Mouse (Mus musculus) lung, adult 18-20 months (tissue): ENCODE measurements around the gene Rufy1.
"Not testable (repeated sequence)": the region's sequence is repeated elsewhere in the genome, so short reads cannot be mapped to it uniquely, and the experiment has no call there.

Source experiments
- DNase-seq, 2 experiments: peaks; one replicate each; pipeline ENCODE4 v3.0.0; 2022; ENCODE audit warnings: mixed read lengths in 2 of 2

Rufy1 gene

DNA sequence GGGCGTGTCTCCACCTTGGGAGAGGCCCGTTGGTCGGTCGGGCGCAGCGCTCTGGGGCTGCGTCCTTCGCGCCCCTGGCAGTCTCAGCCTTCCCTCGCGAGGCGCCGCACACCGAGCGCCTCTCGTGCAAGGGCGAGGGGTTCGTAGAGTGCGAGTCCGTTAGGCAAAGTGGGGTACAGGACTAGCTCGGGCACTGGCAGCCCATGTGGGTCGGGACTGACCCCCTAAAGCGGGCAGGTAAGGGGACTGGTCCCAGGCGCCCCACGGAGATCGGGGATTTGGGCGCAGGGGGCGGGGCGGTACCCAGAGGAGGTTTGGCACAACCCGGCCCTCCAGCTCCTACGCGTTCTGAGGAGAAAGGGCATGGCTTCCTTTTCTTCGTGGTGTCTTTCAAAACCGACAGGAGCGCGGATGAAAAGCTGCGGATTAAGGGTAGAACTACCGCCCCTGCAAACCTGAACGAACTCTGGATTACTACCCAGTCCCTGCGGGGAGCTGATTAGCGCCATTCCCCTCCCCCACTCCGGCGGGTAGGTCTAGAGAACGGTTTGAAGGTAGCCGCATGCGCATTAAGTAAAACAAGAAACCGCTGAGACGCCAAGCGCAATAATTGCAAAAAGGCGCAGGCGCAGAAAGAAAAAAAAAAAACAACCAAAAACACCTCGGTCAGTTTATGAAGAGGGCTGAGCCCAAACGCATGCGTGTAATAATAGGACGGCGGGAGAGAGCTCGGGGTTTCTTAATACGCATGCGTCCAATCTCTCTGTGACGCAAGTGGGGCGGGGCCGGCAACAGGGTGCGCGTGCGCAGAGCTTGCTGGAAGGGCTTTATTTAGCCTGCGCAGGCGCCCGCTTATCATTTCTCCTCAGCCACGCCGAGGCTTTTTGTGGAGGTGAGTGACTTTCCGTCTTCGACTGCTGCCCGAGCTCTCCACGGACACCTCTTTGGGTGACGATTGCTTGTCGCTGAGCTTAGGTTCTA lies 53.7 kb downstream of the Rufy1 start, which contains the start of gene Hnrnph1:
Gene Hnrnph1, plus strand, starts transcription at position 80 of the 981 bp plus-strand sequence.
- peak; percentile 98 for DNase-seq

DNA sequence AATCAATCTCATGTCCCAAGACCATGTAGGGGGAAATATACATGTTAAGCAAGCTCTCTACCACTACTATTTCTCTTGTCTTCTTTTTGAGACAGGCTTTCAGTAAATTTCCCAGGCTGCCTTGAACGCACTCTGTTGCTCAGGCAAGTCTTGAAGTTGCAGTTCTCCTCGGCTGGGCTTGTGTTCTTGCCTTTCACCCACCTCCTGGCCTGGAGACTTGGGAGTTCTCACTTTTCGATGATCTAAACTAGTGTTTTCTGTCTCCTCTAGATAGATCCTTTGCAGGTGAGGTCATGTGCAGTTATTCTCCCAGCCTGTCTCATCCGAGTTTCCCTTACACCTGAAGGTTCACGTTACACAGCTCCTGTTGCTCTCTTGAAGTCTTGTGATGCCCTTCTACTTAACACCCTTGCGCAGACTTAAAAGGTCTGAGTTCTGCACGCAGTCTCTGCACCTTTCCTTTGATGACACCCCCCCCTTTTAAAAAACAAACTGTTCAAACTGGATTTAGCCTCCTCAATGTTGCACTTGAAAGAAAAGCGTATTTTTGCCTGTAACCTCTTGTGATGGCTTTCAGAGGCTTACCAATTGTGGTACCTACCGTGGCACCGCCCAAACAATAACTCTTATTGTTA lies 54.7 kb downstream of the Rufy1 start:
- DNase-seq = no peak

DNA sequence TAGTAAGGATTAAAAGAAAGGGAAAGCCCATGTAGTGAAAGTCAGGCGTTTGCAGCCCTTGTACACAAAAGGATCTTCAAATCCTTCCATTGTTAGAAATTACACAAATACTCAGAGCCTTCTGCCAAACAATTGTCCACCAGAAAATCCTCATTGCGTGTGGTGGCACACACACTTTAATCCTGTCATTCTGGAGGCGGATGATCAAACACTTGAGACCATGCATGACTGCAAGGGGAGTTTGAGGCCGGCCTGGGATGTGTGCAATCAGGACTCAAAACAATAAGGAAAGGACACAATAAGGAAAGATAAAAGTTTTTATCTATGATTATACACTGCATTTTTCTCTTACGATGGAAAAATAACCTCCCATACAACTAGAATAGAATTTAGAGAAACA lies 55.5 kb downstream of the Rufy1 start:
- DNase-seq = no peak

DNA sequence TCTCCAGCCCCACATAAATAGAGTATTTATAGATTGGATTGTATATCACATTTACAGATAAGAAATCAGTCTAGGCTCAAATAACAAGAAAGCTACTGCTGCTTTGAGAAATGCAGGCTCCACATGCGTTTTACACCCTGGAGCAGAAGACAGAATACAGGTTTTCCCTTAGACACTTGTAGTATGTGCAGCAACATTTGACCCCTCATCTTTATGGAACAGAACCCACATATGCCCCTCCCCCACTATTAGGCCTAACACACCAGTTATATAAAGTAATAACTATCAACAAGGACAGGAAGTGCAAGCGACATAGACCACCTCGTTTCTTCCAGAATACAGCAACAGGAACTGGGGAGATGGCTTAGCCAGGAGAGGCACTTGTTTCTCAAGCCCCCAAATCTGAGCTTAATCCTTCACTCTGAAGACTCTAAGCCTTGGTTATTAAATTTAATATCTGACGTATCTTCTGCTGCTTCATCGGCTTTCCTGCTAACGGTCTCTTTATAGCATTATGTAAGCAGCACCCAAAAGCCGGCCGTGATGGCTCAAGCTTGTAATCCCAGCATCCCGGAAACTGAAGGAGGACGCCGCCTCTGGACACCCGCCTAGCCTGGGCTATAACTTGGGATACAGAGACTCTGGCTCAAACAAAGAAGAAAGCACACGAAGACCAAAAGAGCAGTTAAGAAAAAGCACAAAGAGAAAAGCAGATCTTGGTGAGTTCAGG lies 56.5 kb downstream of the Rufy1 start:
- no peak for DNase-seq

DNA sequence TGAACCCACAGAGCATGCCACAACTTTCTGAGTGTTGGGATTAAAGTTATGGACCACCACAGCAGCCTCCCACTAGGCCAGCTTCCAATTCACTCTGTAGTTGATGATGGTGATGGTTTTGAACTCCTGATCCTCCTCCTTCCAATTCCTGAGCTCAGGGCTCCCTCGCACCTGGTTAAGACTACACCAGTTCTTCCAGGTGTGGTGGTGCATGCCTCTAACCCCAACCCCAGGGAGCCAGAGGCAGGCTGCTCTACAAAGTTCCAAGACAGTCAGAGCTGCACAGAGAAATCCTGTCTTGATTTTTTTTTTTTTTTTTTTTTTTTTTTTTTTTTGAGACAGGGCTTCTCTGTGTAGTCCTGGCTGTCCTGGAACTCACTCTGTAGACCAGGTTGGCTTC lies 57.3 kb downstream of the Rufy1 start:
- DNase-seq = no peak

DNA sequence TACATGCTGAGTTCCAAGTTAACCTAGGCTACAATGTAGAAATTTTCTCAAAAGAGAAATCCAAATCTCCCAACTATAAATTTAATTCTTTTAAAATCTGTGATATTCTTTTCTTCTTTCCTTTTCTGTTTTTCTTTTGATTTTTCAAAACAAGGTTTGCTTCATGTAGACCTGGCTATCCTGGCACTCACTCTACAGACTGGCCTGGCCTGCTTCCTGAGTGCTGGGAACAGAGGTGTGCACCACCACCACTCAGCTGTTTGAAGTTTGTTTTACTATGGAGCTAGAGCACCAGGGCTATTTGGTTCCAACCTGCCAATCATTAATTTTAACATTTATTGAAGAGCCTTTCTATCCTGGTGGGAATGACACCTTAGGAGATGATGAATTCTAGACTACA lies 57.8 kb downstream of the Rufy1 start:
- no peak for DNase-seq

DNA sequence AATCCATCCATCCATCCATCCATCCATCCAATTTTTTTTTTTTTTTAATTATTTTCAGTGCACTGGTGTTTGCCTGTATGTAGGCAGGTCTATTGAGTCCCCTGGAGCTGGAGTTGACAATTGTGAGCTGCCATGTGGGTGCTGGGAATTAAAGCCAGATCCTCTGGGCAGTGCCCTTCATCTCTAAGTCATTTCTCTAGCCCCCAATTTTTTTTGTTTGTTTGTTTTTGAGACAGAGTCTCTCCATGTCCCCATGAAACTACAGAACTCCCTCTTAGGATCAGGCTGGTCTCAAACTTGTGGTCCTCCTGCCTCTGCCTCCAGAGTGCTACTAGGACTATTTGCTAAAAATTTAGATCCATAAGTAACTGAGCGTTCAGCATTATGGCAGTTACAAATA lies 59.0 kb downstream of the Rufy1 start:
- no peak for DNase-seq

DNA sequence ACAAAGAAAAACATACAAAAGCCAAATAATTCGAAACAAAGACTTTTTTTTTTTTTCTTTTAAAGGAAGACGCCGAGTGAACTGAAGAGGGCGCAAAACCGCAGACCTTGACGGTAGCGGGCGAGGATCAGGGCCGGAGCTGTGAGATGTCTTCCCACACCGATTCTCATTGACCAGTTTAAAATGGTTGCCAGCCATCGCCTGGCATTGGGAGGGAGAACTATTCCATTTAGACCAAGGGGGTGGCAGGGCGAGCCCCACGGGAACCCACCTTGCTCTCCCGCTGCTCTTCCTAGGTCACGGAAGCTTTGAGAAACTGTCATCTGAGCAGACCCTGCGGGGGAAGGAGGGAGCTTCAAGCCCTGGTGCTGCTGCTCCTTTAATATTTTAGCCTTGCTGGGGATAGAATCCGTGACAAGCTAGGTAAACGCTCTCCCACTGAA lies 59.5 kb downstream of the Rufy1 start:
- peak; percentile 52 to 61 for DNase-seq

DNA sequence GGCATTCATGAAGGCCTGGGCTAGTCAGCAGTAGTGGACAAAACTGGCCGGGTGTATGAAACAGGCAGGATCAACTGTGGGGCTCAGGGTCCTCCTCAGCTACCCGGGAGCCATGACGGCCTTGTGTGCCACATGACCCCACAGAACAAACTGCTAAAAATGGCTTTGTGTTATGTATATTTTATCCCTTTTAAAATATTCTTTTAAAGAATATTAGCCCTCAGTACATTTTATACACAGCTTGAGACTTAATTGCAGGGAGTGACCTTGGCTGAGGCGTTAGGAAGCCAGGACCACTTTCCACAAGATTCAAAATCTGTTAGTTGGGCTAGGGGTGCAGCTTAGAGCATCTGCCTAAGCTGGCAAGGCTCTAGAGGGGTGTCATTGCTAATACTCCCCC lies 60.0 kb downstream of the Rufy1 start:
- no peak for DNase-seq

DNA sequence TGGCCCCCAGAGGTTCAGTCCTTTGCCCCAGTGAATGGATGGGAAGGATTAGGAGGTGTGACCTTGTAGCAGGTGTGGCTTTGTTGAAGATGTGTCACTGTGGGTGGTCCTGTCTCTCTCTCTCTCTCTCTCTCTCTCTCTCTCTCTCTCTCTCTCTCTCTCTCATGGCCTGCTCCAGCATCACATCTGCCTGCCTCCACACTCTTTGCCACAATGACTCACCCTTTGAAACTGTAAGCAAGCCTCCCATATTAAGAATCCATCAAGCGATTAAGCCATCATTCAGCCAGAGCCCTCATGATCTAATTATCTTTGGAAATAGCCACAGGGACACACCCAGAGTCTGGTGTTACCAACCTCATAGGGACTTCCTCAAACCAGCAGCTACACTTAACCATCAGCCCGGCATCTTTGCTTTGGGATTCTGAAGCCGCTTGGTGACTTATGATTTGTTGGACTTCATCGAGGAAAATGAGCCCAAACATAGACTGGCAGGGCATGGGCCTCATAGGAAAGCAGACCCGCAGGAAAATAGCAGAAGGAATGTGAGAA lies 61.5 kb downstream of the Rufy1 start:
- DNase-seq = peak in 1 of 2 experiments; percentile 12

DNA sequence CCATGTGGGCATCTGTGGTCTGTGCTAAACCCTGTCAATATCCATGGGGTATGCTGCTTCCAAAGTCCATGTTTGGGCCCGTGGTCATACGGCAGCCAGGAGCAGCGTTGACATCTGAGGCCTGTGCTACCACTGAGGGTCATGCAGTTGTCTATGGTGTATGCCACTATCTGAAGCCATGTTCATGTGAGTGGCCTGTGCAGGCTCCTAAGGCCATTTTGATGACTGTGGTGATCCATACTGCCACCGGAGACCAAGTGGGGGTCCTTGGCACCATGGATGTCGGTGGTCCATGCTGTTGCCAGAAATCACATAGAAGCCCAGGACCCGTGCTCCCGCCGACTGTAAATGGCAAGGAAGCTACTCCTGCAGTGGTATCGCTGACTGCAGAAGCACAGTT lies 63.4 kb downstream of the Rufy1 start:
- no peak for DNase-seq

DNA sequence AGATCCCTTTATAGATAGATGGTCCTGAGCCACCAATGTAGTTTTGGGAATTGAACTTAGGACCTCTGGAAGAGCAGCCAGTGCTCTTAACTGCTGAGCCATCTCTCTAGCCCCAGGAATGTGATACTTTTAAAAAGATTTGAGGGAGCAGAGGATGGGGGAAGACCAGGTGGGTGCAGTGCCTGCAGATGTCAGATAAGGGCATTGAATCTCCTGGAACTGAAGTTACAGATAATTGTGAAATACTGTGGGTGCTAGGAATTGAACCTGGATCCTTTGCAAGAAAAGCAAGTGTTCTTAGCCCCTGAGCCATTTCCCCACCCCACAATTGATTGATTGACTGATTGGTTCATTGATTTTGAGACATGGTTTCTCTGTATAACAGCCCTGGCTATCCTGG lies 65.6 kb downstream of the Rufy1 start:
- DNase-seq = no peak

DNA sequence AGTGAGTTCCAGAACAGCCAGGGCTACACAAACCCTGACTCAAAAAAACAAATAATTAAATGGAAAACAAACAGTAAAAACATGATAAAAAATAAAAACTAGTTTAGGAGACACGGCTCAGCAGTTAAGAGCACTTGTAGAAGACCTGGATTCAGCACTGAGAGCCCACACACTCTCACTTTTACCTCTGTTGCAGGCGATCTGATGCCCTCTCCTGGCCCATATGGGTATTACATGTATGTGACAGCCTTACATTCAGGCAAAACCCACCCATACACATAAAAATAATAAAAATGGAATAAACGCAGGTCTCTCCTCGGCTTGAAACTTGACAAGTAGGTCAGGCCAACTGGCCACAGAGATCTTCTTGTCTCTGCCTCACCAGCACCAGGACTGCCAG lies 66.4 kb downstream of the Rufy1 start:
- DNase-seq = peak; percentile 64 to 70

DNA sequence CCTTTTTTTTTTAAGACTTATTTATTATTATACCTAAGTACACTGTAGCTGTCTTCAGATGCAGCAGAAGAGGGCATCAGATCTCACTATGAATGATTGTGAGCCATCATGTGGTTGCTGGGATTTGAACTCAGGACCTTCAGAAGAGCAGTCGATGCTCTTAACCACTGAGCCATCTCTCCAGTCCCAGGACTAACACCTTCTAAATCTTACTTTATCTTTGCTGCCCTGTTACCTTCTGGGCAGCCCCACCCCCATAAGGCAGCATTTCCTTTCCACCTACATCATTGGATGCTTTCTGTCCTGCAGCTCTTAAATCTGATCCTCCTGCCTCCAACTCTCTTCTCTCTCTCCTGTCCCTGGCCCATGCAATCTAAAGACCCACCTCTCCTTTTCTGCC lies 69.6 kb downstream of the Rufy1 start:
- not testable (repeated sequence) for DNase-seq

DNA sequence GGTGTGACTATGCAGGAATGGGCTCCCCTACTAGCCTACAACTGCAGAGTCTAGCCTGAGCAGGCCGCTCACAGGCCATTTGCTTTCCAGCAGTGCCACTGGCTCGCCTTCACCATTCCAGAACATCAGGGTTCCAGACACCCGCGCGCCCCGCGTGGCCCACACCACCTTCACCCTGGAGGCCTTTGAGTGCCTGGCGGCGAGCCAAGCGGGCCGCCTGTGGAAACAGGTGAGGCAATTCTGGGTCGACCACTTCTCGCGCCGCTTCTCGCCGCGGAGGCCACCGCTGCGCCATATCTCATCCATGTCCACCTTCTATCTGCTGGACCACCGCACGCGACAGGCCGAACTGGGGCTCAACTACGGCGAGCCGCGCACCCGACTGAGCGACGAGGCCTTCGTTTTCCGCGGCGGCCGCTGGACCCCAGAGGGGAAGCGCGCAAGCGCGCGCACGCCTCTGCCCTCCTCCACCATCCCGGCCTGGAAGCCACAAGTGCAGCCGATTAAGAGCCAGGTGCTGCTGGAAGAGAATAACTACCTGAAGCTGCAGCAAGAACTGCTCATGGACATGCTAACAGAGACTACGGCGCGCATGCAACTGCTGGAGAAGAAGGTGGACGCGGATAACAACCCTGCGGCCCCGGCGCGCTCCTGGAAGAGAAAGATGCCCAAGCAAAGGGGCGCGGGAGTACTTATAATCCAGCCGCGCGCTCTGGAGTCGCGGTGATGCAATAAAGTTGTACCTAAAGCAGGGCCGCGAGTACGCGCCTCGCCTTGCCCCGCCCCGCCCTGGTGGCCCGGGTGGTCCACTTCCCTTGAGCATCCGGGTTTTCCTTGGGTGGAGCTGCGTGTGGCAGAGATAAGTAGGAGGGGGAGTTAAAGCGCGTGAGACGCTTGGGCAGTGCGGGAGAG lies 71.7 kb downstream of the Rufy1 start:
- DNase-seq = peak; percentile 51 to 71

DNA sequence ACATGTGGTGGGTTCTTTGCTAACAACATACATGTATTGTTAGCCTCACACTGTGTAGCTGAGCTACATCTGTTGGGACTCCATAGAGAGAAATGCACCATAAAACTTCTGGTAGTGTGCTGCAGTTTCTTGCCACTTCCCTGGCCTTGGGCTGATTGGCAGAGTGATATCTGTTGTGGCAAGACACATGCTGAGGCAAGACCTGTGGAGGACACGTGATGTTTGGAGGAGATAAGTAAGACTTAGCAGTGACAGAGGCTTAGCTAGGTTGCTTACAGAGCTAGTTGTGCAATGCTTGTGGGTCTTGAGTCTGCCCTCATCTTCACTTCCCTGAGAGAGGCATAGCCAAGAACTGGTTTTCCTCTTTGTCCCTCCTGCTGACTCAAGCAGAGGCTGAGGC lies 75.5 kb downstream of the Rufy1 start:
- no peak for DNase-seq

DNA sequence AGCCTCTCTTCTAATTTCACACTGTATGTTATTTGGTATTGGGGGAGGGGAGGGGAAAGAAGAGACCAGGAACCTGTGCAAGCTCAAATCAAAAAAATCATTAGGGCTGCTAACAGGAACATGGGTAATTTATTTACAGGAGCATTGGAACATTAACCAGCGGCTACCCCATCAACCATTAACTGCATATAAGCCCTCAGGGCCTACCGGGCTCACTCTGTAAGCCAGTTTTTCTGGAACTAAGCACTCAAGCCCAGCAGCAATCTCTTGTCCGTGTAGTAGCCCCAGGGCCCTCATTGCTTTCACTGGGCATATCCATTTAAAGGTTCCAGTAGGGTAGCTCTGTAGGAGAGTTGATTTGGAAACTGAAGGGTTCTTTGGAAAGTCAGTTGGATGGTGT lies 76.1 kb downstream of the Rufy1 start:
- DNase-seq = no peak

DNA sequence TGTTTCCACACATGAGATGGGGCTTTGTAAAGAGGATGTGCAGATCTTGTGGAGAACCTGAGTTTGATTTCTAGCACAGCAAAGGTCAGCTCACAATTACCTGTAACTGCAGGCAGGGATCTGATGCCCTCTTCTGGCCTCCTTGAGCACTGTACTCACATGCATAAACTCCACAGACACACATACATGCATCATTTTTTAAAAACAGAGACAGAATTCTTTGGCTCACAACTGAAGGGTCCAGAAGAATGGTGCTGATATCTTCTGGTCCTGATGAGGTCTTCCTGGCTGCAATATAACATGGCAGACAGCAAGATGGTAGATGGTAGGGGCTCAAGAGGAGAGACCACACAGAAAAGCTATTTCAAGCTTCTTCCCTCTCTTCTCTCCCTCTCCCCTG lies 76.8 kb downstream of the Rufy1 start, which contains the start of gene Cby3:
Gene Cby3, plus strand, starts transcription at position 301 of the 400 bp plus-strand sequence.
- DNase-seq = no peak

DNA sequence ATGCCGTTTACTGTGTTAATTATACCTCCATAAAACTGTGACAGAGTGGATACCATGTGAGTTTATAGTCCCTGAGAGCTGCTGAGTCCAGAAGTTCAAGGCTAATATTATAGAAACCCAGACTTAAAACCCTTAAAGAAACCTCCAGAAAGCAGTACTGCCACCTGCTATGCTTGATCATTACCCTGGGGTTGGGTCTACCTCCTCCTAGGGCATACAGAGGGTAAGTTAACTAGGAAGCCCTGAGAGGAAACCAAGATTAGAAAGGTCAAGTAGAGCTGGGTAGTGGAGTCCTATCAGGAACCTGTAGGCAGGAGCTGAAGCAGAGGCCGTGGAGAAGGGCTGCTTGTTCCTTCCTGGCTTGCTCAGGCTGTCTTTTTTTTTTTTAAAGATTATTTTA lies 78.7 kb downstream of the Rufy1 start:
- DNase-seq = no peak

DNA sequence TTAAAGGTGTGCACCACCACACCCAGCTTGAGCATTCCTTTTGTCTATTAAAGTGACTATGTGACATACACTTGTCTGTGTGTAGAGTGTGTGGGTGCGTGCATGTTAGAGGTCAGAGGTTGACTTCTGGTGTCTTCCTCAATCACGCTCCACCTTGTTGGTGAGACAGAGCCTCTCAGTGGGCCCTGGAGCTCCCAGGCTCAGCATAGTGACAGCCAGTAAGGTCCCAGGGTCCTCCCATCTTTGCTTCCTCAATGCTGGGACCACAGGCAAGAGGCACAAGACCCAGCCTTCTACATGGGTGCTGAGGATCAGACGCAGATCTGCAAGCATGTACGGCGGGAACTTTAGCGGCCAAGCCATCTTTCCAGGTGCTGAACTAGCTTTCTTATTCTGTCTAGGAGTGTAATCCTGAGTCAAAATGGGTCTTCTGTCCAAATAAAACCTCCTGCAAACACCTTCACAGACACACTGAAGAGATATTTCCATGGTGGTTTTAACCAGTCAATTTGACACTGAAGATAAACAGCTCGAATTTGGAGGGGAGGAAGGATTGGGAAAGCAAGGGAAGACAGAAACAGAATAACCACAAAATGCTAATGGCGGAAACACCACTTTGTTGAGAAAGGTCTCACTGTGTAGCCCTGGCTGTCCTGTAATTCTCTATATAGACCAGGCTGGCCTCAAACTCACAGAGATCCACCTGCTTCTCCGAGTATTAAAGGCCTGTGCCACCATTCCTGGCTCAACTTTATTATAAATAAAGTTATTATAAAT lies 84.5 kb downstream of the Rufy1 start:
- no peak for DNase-seq

DNA sequence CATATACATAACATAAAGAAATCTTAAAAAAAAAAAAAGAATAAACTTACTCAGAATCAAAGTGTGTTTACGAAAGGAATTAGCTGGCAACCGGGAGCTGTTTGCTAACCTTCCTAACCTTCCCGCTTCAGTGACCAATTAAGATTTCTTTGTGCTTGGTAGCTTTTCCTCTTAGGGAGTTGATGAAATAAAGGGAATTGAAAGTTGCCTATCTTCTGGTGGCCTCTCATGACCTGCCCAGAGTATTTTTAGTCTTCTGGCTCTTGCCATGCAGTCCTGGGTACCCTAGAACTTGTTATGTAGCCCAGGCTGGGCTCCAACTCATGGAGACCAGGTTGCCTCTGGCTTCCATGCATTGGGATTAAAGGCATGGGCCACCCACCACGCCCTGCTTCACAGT lies 85.4 kb downstream of the Rufy1 start:
- no peak for DNase-seq
